Mouse (Mus musculus): Measurements from ENCODE around the gene Uckl1. TPM values are rescaled to one million over a fixed set of nuclear protein-coding genes. Genes with fewer than 3 reads are reported as not detected.

The Uckl1 gene
- polyA plus RNA-seq, 1 experiment = 53.4 TPM

DNA sequence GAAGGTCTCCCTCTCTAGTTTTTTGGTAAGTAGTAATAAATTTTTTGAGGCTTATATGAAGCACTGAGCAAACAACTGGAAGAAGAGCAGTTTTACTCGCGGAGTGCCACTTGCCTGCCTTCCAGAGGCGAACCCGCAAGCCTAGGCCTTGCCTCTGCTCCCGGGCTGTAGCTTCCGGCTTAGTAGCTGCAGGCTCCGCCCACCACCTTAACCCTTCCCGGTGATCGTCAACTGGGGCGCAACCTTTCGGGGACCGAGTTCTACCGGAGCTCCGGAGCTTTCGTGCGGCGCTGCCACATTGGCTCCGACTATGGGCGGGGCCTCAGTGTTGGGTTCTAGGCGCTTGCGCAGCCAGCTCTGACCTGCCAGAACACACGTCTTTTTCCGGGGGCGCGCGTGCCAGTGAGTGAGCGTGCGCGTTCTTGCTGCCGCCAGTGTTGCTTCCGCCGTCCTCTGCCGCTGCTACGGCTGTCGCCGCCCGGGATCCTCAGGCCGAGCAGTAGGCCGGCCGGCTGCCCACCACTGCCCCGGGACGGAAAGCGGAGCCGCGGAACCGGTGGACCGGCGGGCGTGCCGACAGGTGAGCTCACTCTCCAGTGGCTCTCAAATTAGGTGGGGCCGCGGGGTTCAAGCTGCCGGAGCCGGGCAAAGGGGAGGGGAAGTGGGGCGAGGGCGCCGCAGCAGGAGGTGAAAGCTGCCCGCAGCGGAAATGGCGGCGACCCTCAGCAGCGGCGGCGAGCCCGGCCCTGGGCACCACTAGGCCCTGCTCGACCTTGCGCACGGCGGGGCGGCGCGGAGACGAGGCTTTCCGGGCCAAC, 64.4 kb downstream of the Uckl1 start, which contains the start of gene Dnajc5:
TSS of gene Dnajc5 (plus strand) at position 368 of the 818 bp plus-strand sequence.
- H3K4me2 ChIP-seq (ENCODE audit: low read depth) = peak within 1 kb of the TSS; percentile 85
- peak within 1 kb of the TSS; percentile 78 for H3K4me3 ChIP-seq
- no peaks in the 10 kb centered on the region for H3K27me3 ChIP-seq (ENCODE audit: control insufficient read depth, insufficient read depth, insufficient read length)
- peaks cover 22% of the 10 kb centered on the region for H3K36me3 ChIP-seq (ENCODE audit: control insufficient read depth, insufficient read depth)
- peak within 1 kb of the TSS; percentile 54 for H3ac ChIP-seq (ENCODE audit: control insufficient read depth, insufficient read length)
- peaks cover 53% of the 10 kb centered on the region for H3K79me2 ChIP-seq (ENCODE audit: control insufficient read depth, insufficient read depth)
- TF ChIP-seq SRF (IDR thresholded peaks at IDR 0.05; ENCODE audit: control insufficient read depth, insufficient read length, low read depth) (peak; percentile 39), TCF3 (IDR thresholded peaks at IDR 0.05; ENCODE audit: insufficient read length, low read depth) (no peak), CEBPB (IDR thresholded peaks at IDR 0.05; ENCODE audit: insufficient read depth, poor library complexity, severe bottlenecking) (no peak), POLR2AphosphoS2 (IDR thresholded peaks at IDR 0.05; ENCODE audit: insufficient read length, low read depth) (peak; percentile 86), MYOD1 (IDR thresholded peaks at IDR 0.05; ENCODE audit: control insufficient read depth in 1 of 3, insufficient read length in 2 of 3, low read depth in 2 of 3) (peak in 1 of 3 experiments; percentile 12), POLR2A (IDR thresholded peaks at IDR 0.05; ENCODE audit: insufficient read length, low read depth) (peak; percentile 79), MYOG (IDR thresholded peaks at IDR 0.05; ENCODE audit: control insufficient read depth in 1 of 3, insufficient read depth in 1 of 3, insufficient read length in 2 of 3, low read depth in 2 of 3) (peak in 1 of 3 experiments; percentile 26), REST (IDR thresholded peaks at IDR 0.05; ENCODE audit: insufficient read depth, insufficient read length) (no peak)

DNA sequence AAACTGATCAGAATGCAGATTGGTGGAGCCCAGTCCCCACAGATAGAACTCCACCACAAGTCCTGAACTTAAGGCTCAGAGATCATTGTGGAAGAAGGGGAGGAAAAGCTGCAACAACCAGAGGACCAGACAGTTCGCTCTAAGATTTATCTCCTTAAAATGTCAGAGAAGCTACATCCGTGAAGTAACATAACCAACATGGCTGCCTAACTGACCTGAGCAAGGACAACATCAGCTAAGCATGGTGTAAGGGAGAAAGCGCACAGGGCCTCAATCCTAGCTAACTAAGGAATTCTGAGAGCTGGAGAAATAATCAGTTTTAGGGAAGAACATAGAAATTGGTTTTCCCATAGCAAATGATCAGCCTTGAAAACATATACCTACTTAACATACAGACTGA, 65.5 kb downstream of the Uckl1 start:
- Histone ChIP-seq H3K36me3 (ENCODE audit: control insufficient read depth, insufficient read depth) (peaks cover 25% of the 10 kb centered on the region), H3ac (ENCODE audit: control insufficient read depth, insufficient read length) (peak overlapping the region; percentile 54), H3K27me3 (ENCODE audit: control insufficient read depth, insufficient read depth, insufficient read length) (no peaks in the 10 kb centered on the region), H3K79me2 (ENCODE audit: control insufficient read depth, insufficient read depth) (peaks cover 42% of the 10 kb centered on the region), H3K4me3 (peak overlapping the region; percentile 78), H3K4me2 (ENCODE audit: low read depth) (peak overlapping the region; percentile 57)
- no peak for TF ChIP-seq SRF (IDR thresholded peaks at IDR 0.05; ENCODE audit: control insufficient read depth, insufficient read length, low read depth)
- TF ChIP-seq POLR2AphosphoS2 (IDR thresholded peaks at IDR 0.05; ENCODE audit: insufficient read length, low read depth) = no peak
- no peak for TF ChIP-seq POLR2A (IDR thresholded peaks at IDR 0.05; ENCODE audit: insufficient read length, low read depth)
- TF ChIP-seq CEBPB (IDR thresholded peaks at IDR 0.05; ENCODE audit: insufficient read depth, poor library complexity, severe bottlenecking) = no peak
- no peak for TF ChIP-seq E2F4 (IDR thresholded peaks at IDR 0.05; ENCODE audit: insufficient read depth)
- no peak for TF ChIP-seq TCF12 (IDR thresholded peaks at IDR 0.05; ENCODE audit: insufficient read depth, poor library complexity, severe bottlenecking)
- TF ChIP-seq MAX (IDR thresholded peaks at IDR 0.05; ENCODE audit: low read depth) = no peak
- no peak for TF ChIP-seq TCF3 (IDR thresholded peaks at IDR 0.05; ENCODE audit: insufficient read length, low read depth)
- TF ChIP-seq MYOG (IDR thresholded peaks at IDR 0.05; ENCODE audit: control insufficient read depth in 1 of 3, insufficient read depth in 1 of 3, insufficient read length in 2 of 3, low read depth in 2 of 3) = no peak
- TF ChIP-seq MYOD1 (IDR thresholded peaks at IDR 0.05; ENCODE audit: control insufficient read depth in 1 of 3, insufficient read length in 2 of 3, low read depth in 2 of 3) = no peak
- TF ChIP-seq REST (IDR thresholded peaks at IDR 0.05; ENCODE audit: insufficient read depth, insufficient read length) = no peak
- TF ChIP-seq USF1 (IDR thresholded peaks at IDR 0.05; ENCODE audit: low read depth) = no peak

Other genes with a start within 250 kb of the Uckl1 start
- 21.7 TPM for gene Zgpat, start 220.0 kb downstream of the Uckl1 start, polyA plus RNA-seq (2012; fragmentation: generic; extraction: Trizol)
- 48.8 TPM for gene Arfrp1, start 219.5 kb downstream of the Uckl1 start, polyA plus RNA-seq (2012; fragmentation: generic; extraction: Trizol)
- gene Lime1, start 204.8 kb downstream of the Uckl1 start, polyA plus RNA-seq (2012; fragmentation: generic; extraction: Trizol) = 8.2 TPM
- gene Zbtb46, start 125.5 kb downstream of the Uckl1 start, polyA plus RNA-seq (2012; fragmentation: generic; extraction: Trizol) = 1.3 TPM
- gene Abhd16b, start 91.7 kb downstream of the Uckl1 start, polyA plus RNA-seq (2012; fragmentation: generic; extraction: Trizol) = 0.06 TPM
- 108 TPM for gene Tpd52l2, start 87.8 kb downstream of the Uckl1 start, polyA plus RNA-seq (2012; fragmentation: generic; extraction: Trizol)
- gene Dnajc5, start 64.4 kb downstream of the Uckl1 start, polyA plus RNA-seq (2012; fragmentation: generic; extraction: Trizol) = 67.7 TPM
- gene Prpf6, start 7.0 kb upstream of the Uckl1 start, polyA plus RNA-seq (2012; fragmentation: generic; extraction: Trizol) = 46.0 TPM
- gene Zfp512b, start 7.9 kb upstream of the Uckl1 start, polyA plus RNA-seq (2012; fragmentation: generic; extraction: Trizol) = 7.0 TPM
- 0.67 TPM for gene Samd10, start 14.3 kb upstream of the Uckl1 start, polyA plus RNA-seq (2012; fragmentation: generic; extraction: Trizol)
- gene Gm29797, start 72.1 kb upstream of the Uckl1 start, polyA plus RNA-seq (2012; fragmentation: generic; extraction: Trizol) = not detected
- gene Sox18, start 86.7 kb upstream of the Uckl1 start, polyA plus RNA-seq (2012; fragmentation: generic; extraction: Trizol) = 0.04 TPM
- 3.0 TPM for gene Tcea2, start 95.4 kb upstream of the Uckl1 start, polyA plus RNA-seq (2012; fragmentation: generic; extraction: Trizol)
- gene Rgs19, start 109.1 kb upstream of the Uckl1 start, polyA plus RNA-seq (2012; fragmentation: generic; extraction: Trizol) = 39.5 TPM
- not detected for gene Lkaaear1, start 113.5 kb upstream of the Uckl1 start, polyA plus RNA-seq (2012; fragmentation: generic; extraction: Trizol)
- gene Oprl1, start 130.1 kb upstream of the Uckl1 start, polyA plus RNA-seq (2012; fragmentation: generic; extraction: Trizol) = not detected
- 0.28 TPM for gene Myt1, start 178.4 kb upstream of the Uckl1 start, polyA plus RNA-seq (2012; fragmentation: generic; extraction: Trizol)

All from myocyte (in vitro differentiated cells).